Mouse (Mus musculus) small intestine, adult 2 months (tissue): ENCODE results near the gene Cacna2d4. TPM values are rescaled to one million over a fixed set of nuclear protein-coding genes. Genes with fewer than 3 reads are reported as not detected.

Experiments used
- H3K27ac ChIP-seq: fragments of 200-500 bp; 2 replicates; pipeline ENCODE4 v1.5.1; 2012; ENCODE audit warnings: low read depth, low read length, control low read depth, inconsistent platforms; ENCODE audit not compliant: insufficient read depth
- H3K27me3 ChIP-seq: fragments of 200-500 bp; 2 replicates; pipeline ENCODE4 v1.6.1; 2012; ENCODE audit warnings: mild to moderate bottlenecking, moderate library complexity, low read length, inconsistent platforms; ENCODE audit not compliant: control insufficient read depth, insufficient read depth
- H3K36me3 ChIP-seq: fragments of 200-500 bp; 2 replicates; pipeline ENCODE4 v1.6.1; 2012; ENCODE audit warnings: mild to moderate bottlenecking, low read length, control low read depth, inconsistent platforms; ENCODE audit not compliant: control insufficient read depth, insufficient read depth
- H3K4me1 ChIP-seq: fragments of 200-500 bp; 2 replicates; pipeline ENCODE4 v1.6.1; 2012; ENCODE audit warnings: low read length, inconsistent platforms, mixed read lengths; ENCODE audit not compliant: control insufficient read depth, insufficient read depth, insufficient read length
- H3K4me3 ChIP-seq: fragments of 200-500 bp; 2 replicates; pipeline ENCODE4 v1.5.1; 2012; ENCODE audit warnings: low read depth, mild to moderate bottlenecking, control low read depth, inconsistent platforms, low read length, moderate library complexity
- CTCF ChIP-seq: fragments of 200-500 bp; IDR thresholded peaks from 2 replicates; pipeline ENCODE4 v1.5.1; 2012; ENCODE audit warnings: low read depth, mild to moderate bottlenecking, control low read depth, inconsistent platforms, low read length, moderate library complexity, mixed read lengths; ENCODE audit not compliant: insufficient replicate concordance, insufficient read length; ENCODE audit errors: extremely low read depth
- POLR2A ChIP-seq: fragments of 200-500 bp; IDR thresholded peaks from 2 replicates; pipeline ENCODE4 v1.6.1; 2012; ENCODE audit warnings: low read depth, mild to moderate bottlenecking, control low read depth, inconsistent platforms, low read length, moderate library complexity
- WGBS: fragments of 180-500 bp; shearing (Covaris S2); methylation state at CpG from one replicate; pipeline ENCODE4 v1.1.7; 2018; 5-methylcytosine and 5-hydroxymethylcytosine counted together
- polyA plus RNA-seq: library from polyadenylated mRNA; depleted of rRNA; stranded (reverse); fragments of >200 nt; gene quantifications from 2 replicates; pipeline ENCODE4 v1.2.3, GENCODE M21; 2012

Gene Cacna2d4
- polyA plus RNA-seq, 1 experiment: 0.32 TPM

GRCm38 (mm10) chr6:119307867-119308413 is 71.6 kb downstream of the Cacna2d4 start:
- TF ChIP-seq CTCF (no peak), POLR2A (no peak)
- Histone ChIP-seq H3K27ac (no peak overlapping the region), H3K36me3 (no peaks in the 10 kb centered on the region), H3K4me1 (no peaks in the 10 kb centered on the region), H3K27me3 (no peaks in the 10 kb centered on the region), H3K4me3 (no peak overlapping the region)
- 70% methylated on average over 10 of the region's 10 CpGs for WGBS

- Histone ChIP-seq H3K4me1 (no peaks in the 10 kb centered on the region), H3K27me3 (no peaks in the 10 kb centered on the region), H3K4me3 (no peak overlapping the region), H3K36me3 (no peaks in the 10 kb centered on the region), H3K27ac (no peak overlapping the region)
- no peak for TF ChIP-seq POLR2A
- TF ChIP-seq CTCF: no peak
- WGBS: 54% methylated on average over 9 of the region's 9 CpGs
Measured at GRCm38 (mm10) chr6:119310176-119310575, 73.8 kb downstream of the Cacna2d4 start.

- Histone ChIP-seq H3K27ac (no peak overlapping the region), H3K36me3 (no peaks in the 10 kb centered on the region), H3K4me3 (no peak overlapping the region), H3K4me1 (no peaks in the 10 kb centered on the region), H3K27me3 (no peaks in the 10 kb centered on the region)
- TF ChIP-seq CTCF: no peak
- 57% methylated on average over 6 of the region's 6 CpGs for WGBS
Measured at GRCm38 (mm10) chr6:119312381-119312780, 76.1 kb downstream of the Cacna2d4 start.

GRCm38 (mm10) chr6:119313096-119313495 is 76.8 kb downstream of the Cacna2d4 start:
- H3K27me3 ChIP-seq: no peaks in the 10 kb centered on the region
- TF ChIP-seq CTCF (no peak), POLR2A (no peak)
- no peak overlapping the region for H3K4me3 ChIP-seq
- H3K27ac ChIP-seq: no peak overlapping the region
- no peaks in the 10 kb centered on the region for H3K36me3 ChIP-seq
- 45% methylated on average over 3 of the region's 3 CpGs for WGBS
- no peaks in the 10 kb centered on the region for H3K4me1 ChIP-seq

GRCm38 (mm10) chr6:119313588-119314375 is 77.5 kb downstream of the Cacna2d4 start:
- Histone ChIP-seq H3K4me3 (no peak overlapping the region), H3K27me3 (no peaks in the 10 kb centered on the region), H3K36me3 (no peaks in the 10 kb centered on the region), H3K4me1 (no peaks in the 10 kb centered on the region), H3K27ac (no peak overlapping the region)
- 52% methylated on average over 14 of the region's 14 CpGs for WGBS
- no peak for TF ChIP-seq CTCF
- no peak for TF ChIP-seq POLR2A

GRCm38 (mm10) chr6:119314751-119315476 is 78.6 kb downstream of the Cacna2d4 start:
- 44% methylated on average over 7 of the region's 7 CpGs for WGBS
- no peak overlapping the region for H3K27ac ChIP-seq
- H3K36me3 ChIP-seq: no peaks in the 10 kb centered on the region
- H3K4me1 ChIP-seq: no peaks in the 10 kb centered on the region
- no peak overlapping the region for H3K4me3 ChIP-seq
- TF ChIP-seq CTCF (no peak), POLR2A (no peak)
- no peaks in the 10 kb centered on the region for H3K27me3 ChIP-seq

GRCm38 (mm10) chr6:119318732-119319131 is 82.4 kb downstream of the Cacna2d4 start:
- 88% methylated on average over 9 of the region's 9 CpGs for WGBS

More at GRCm38 (mm10) chr6:119318732-119319131, 82.4 kb downstream of the Cacna2d4 start:
- no peaks in the 10 kb centered on the region for H3K4me1 ChIP-seq
- no peak overlapping the region for H3K27ac ChIP-seq
- H3K27me3 ChIP-seq: no peaks in the 10 kb centered on the region
- no peaks in the 10 kb centered on the region for H3K36me3 ChIP-seq
- H3K4me3 ChIP-seq: no peak overlapping the region
- TF ChIP-seq POLR2A (no peak), CTCF (no peak)
